Mouse (Mus musculus) left cerebral cortex, adult 9 months (tissue): ENCODE data around the gene Glod4.

Experiments used
- DNase-seq, 2 experiments: peaks; one replicate each; pipeline ENCODE4 v3.0.0; 2022; ENCODE audit warnings: low spot score in 2 of 2

Gene Glod4

DNA sequence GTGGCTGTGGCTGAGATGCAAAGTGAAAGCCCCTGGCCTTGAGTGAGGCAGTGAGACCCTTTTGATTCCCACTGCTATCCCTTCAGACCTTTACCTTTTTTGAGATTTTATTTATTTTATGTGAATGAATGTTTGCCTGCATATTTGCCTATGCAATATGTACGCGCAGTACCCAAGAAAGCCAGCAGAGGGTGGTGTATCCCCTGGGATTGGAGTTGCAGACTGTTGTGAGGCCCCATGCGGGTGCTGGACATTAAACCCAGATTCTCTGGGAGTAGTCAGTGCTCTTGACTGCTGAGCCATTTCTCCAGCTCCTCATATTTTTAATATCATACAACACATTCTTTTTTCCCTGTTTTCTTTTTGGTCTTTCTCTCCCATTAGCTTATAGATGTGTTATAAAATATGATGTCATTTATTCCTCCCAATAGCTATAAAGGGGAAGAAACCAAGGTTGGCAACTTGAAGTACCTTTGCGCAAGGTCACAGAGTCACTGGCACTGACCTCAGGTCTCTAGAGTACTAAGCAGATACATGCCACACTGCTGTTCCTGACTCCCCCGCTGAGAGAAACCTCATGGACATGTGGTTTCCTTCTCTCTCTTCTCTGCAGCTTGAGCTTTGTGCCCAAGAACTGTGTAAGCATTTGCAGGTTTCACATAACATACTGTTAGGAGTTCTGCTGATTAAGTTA, 157.5 kb downstream of the Glod4 start:
- DNase-seq: no peak

DNA sequence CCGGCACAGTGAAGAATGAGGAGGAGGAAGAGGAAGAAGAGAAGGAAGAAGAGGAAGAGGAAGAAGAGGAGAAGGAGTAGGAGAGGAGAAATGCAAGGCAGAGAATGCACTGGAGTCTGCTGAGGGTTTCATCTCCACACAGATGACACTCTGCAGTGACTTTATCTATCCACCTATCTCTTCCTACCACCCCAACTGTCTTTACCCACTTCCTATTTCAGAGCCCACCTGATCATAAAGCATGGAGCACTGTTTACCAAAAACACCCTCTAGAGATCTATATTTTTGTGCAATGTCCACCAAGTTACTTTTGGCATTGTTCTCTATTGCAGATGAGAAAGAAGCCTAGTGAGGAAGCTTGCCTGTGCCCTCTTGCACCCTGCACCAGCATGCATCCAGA, 158.6 kb downstream of the Glod4 start:
- DNase-seq: no peak

- no peak for DNase-seq
Measured at GRCm38 (mm10) chr11:76083941-76084367, 159.6 kb downstream of the Glod4 start.

GRCm38 (mm10) chr11:76081048-76081640, 162.4 kb downstream of the Glod4 start:
- DNase-seq: no peak

GRCm38 (mm10) chr11:76080293-76080692, 163.2 kb downstream of the Glod4 start:
- no peak for DNase-seq

DNA sequence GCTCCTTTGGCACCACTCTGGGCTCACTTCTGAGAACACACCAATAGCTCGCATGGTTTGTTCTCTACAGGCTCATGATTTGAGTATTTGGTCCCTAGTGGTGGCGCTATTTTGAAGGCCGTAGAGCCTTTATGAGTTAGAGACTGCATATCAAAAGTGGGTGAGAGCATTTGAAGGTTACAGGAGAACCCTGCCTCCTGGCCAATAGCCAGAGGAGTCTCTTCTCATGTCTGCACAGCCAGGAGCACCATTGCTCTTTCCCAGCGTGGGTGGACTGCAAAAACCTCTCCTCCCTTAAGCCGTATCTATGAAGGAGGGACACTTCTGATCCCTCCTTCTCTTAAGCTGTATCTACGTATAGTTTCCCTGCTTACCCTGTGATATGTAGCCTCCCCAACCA, 166.2 kb downstream of the Glod4 start:
- DNase-seq: no peak

DNA sequence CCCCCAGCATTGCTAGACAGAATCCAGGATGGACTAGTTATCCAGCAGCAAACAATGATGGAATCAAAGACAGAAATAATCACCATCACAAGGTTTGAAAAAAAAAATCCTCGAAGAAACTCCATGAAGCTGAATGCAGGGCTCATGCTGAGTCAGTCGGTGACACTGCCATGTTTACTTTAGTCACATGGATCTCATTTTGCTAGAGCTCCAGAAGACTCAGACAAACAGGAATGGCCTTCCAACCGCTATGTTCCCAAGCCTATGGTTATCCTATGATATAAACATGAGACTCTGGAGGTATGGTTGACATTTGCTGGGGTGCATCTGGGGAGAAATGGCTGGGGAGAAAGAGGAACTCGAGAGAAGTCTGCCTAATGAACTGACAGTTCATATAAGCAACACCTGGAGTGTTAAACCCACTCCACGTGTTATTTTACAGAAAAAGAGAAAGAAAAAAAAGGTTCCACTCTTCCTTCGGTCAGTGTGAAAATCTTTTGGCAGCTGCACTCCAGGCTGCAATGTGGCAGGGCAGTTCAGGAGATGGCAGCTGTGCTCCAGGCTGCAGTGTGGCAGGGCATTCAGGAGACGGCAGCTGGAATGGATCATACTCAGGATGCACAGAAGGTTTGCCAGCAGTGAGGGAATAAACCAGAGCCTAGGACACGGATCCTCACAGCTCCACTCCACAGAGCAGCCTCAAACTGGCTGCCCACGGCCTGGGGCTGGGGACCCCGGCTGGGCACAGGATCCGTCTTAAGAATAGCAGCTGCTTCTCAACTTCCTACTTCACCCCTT, 169.0 kb downstream of the Glod4 start:
- DNase-seq: no peak
